ENCODE assay signal across 8 mouse cellular contexts in the genomic region with DNA sequence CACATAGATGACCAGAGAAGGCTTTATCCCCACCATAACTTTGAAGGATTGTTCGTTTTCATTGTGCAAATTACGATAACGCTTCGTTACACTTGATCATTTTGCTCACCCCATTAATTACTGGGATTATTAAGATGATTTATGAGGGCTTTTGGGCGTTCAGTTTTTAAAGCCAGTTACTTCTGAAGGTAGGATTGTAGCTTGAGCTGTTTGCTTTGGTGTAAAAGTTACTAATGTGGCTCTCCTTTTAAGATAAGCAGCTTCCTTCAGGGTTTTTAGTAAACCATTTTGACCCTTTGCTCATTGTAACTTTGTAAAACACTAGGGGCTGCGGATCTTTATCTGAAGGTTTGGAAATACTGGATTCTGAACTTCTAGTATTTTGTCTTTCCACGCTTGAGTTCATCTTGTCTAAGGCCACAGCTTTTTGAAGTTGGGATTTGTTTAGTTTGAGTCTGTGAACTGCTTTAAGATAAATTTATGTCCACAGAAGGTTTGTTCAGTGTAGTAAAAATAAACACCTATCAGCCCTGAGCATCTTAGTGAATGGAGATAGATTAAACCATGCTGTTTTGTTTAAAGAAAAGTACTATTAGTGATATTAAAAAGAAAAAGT. TPM values are rescaled to one million over a fixed set of nuclear protein-coding genes. Genes with fewer than 3 reads are reported as not detected.
DNase-seq lines count a peak whose midpoint lies in the region; ATAC-seq lines count a peak whose summit lies in the region.

No protein-coding gene starts in this region.

- peak overlapping the region; percentile 68 for H3K4me2 ChIP-seq in kidney, embryonic 15.5 days
- H3K4me2 ChIP-seq in hindbrain, embryonic 13.5 days = peak overlapping the region; percentile 86
- H3K4me2 ChIP-seq in midbrain, embryonic 13.5 days (replicated peaks) = peak overlapping the region; percentile 89

- H3K27me3 ChIP-seq in kidney, embryonic 15.5 days = no peaks in the 10 kb centered on the region
- H3K27me3 ChIP-seq in hindbrain, embryonic 13.5 days = no peaks in the 10 kb centered on the region
- H3K27me3 ChIP-seq in midbrain, embryonic 13.5 days = no peaks in the 10 kb centered on the region

- H3K9ac ChIP-seq in kidney, embryonic 15.5 days = peak overlapping the region; percentile 97
- peak overlapping the region; percentile 98 for H3K9ac ChIP-seq in hindbrain, embryonic 13.5 days
- peak overlapping the region; percentile 92 for H3K9ac ChIP-seq in midbrain, embryonic 13.5 days (replicated peaks)

- peak overlapping the region; percentile 97 for H3K4me3 ChIP-seq in kidney, embryonic 15.5 days (replicated peaks)
- H3K4me3 ChIP-seq in brown adipose tissue, adult 24 weeks (ENCODE audit: insufficient read depth, low read depth, low read length) = peak overlapping the region; percentile 98
- H3K4me3 ChIP-seq in hindbrain, embryonic 13.5 days = peak overlapping the region; percentile 94
- peak overlapping the region; percentile 81 for H3K4me3 ChIP-seq in midbrain, embryonic 13.5 days (replicated peaks)

- DNase-seq in kidney, adult 9 months = no peak
- DNase-seq in ovary, postnatal 36 days (ENCODE audit: low spot score) = no peak
- DNase-seq in cerebellum, adult 9-11 months = no peak
- DNase-seq in adrenal gland, postnatal 14 days = no peak

- no peak for ATAC-seq in kidney, embryonic 15.5 days (replicated peaks; ENCODE audit: low FRiP score)
- no peak for ATAC-seq in hindbrain, embryonic 13.5 days (ENCODE audit: low FRiP score)
- ATAC-seq in midbrain, embryonic 13.5 days = no peak

- H3K27ac ChIP-seq in kidney, embryonic 15.5 days = peak overlapping the region; percentile 98
- H3K27ac ChIP-seq in brown adipose tissue, adult 24 weeks (replicated peaks; ENCODE audit: low read depth, low read length) = peak overlapping the region; percentile 89
- peak overlapping the region; percentile 99 for H3K27ac ChIP-seq in hindbrain, embryonic 13.5 days
- H3K27ac ChIP-seq in midbrain, embryonic 13.5 days = peak overlapping the region; percentile 98

- 1% methylated on average over 7 of the region's 7 CpGs for WGBS in kidney, embryonic 15.5 days
- 7% methylated on average over 7 of the region's 7 CpGs for WGBS in hindbrain, embryonic 13.5 days
- 4% methylated on average over 7 of the region's 7 CpGs for WGBS in midbrain, embryonic 13.5 days

- no peaks in the 10 kb centered on the region for H3K9me3 ChIP-seq in kidney, embryonic 15.5 days (replicated peaks)
- H3K9me3 ChIP-seq in hindbrain, embryonic 13.5 days = no peaks in the 10 kb centered on the region
- H3K9me3 ChIP-seq in midbrain, embryonic 13.5 days = no peaks in the 10 kb centered on the region

- peaks cover 6% of the 10 kb centered on the region; the same call in 1 of the 2 replicates for H3K36me3 ChIP-seq in kidney, embryonic 15.5 days
- H3K36me3 ChIP-seq in hindbrain, embryonic 13.5 days = peaks cover 4% of the 10 kb centered on the region
- peaks cover 8% of the 10 kb centered on the region for H3K36me3 ChIP-seq in midbrain, embryonic 13.5 days

- peaks cover 41% of the 10 kb centered on the region for H3K4me1 ChIP-seq in kidney, embryonic 15.5 days
- peaks cover 14% of the 10 kb centered on the region for H3K4me1 ChIP-seq in brown adipose tissue, adult 24 weeks (ENCODE audit: control insufficient read depth, insufficient read depth, insufficient read length, low read length)
- H3K4me1 ChIP-seq in hindbrain, embryonic 13.5 days (replicated peaks) = peaks cover 42% of the 10 kb centered on the region
- H3K4me1 ChIP-seq in midbrain, embryonic 13.5 days (replicated peaks) = peaks cover 45% of the 10 kb centered on the region

RNA-seq across cellular contexts. Expression of gene Pum1, which starts 1.4 kb away (rescaled TPM):
- polyA plus RNA-seq in kidney, embryonic 15.5 days (2015; fragmentation: Nextera tagmentation; extraction: Ambion mirVana) = 93.3 and 101 TPM in 2 replicates
- polyA plus RNA-seq in brown adipose tissue, adult 24 weeks (2012; ENCODE audit: insufficient read depth, insufficient read length, missing spikeins) = 25.8 and 27.0 TPM in 2 replicates
- 101 and 103 TPM in 2 replicates for polyA plus RNA-seq in hindbrain, embryonic 13.5 days (2015; fragmentation: Nextera tagmentation; extraction: Ambion mirVana)
- polyA plus RNA-seq in midbrain, embryonic 13.5 days (2015; fragmentation: Nextera tagmentation; extraction: Ambion mirVana) = 120 TPM in 2 replicates
- 78.5 and 84.8 TPM in 2 replicates for total RNA-seq in adrenal gland, postnatal 14 days (2021)
